Mouse (Mus musculus) naive thymus-derived CD4-positive, alpha-beta T cell, adult 2 months (primary cell): ENCODE measurements around the gene Sh2d1b2.

Experiments
- DNase-seq: peaks from one replicate; pipeline ENCODE4 v3.0.0-alpha.2; 2011; ENCODE audit warnings: low read depth

Sh2d1b2 gene

DNA sequence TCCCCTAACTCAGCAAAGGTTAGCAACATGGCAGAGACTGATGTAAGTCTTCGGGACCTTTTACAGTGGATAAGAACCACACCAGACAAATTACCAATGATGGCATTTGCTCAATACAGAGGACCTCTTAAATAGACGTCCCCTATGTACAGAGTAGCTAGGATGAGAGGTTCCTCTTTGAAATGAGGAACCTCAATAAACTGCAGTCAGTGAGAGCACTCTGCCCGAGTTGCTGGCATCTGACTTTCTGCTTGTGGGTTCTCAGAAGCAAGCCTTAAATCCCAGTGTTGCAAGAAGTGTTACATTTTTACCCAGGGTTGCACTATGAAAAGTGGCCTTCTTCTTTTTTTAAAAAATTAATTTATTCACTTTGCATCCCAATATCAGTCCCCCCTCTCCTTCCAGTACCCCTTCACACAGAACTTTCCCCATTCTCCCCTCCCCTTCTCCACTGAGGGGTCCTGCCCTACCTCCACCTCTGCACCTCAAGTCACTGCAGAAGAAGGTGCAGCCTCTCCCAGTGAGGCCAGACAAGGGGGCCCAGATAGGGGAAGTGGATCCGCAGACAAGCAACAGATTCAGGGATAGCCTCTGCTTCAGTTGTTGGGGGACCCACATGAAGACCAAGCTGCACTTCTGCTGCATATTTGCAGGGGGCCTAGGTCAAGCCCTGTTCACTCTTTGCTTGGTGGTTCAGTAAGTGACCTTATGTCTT, 50.0 kb downstream of the Sh2d1b2 start:
- DNase-seq: no peak

DNA sequence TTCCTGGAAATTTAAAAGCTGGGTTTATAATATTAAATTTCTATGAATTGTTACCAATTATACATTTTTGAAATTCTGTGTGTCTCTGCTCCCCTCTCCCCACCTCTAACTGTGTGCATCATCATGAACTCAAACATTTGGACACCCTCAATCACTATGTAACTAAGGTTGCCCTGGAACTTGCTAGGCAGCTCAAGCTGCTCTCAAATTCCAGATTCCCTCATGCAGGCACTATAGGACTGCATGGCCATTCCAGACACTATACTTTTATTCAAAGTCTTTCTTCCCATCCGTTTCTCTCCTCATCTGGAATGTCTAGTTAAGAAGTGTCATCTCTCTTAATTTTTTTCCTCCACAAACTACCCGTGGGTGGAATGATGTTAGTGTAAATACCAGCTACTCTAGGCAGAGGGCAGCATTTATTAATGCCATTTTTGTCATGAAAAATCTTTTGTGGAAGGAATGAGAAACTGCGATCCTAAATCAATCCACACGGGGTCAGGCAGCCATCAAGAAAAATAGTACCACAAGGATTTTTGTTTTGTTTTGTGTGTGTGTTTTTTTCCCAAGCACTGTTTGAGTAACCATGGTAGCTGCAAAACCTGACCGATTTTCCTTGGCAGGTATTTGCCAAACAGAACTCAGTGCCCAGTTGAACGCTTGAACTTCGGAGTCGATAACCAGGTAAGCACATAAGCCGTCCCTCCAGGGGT, 59.8 kb downstream of the Sh2d1b2 start:
- no peak for DNase-seq

DNA sequence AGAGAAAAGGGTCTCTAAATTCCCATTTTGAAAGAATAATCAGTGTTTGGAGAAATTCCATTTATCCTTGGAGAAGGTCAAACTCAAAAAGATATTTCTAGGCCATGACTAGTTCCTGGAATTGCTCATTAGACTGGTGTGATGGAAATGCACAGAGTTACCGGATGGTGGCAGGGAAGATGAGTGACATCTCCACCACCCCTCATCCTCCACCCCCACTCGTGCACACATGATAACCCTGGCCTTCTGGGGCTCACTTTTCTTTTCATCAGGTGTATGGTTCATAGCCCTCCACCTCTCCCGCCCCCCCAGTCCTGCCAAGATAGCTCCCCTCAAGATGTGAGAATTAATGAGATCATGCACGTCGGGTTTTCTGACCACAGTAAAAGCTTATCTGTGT, 60.7 kb downstream of the Sh2d1b2 start:
- no peak for DNase-seq

DNA sequence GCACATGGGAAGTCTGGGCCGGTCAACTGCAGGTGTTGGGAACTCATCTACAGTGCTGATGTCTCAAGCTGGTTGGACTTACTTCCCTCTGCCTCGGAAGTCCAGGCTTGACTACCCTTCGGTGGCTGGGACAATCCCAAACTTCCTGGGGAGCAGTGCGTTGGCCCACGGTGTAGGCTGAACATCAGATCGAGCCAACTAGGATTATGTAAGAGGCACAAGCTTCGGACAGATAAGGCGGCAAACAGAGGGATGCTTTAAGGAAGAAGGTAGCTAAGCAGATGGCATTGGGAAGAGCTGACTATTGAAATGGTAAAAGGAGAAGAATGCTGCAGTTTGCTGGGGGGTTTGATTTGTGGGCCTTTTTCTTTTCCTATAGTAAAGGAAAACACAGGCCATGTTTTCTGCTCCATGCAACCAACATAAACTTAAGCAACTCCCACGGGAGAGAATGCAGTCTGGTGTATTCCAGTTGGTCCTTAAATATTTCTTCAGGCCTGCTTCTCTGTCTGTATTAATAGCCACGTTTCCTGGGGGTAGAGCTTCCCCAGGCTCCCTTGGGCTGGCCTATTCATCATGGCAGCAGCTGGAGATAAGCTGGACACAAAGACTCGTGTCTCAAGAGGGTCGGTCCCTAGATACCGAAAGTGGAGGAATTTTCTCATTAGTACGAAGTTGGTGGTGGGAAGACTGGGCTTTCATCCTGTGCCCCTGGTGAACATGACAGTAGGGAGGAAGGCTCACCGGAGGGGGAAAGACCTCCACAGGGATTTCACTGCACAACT, 62.4 kb downstream of the Sh2d1b2 start:
- no peak for DNase-seq

DNA sequence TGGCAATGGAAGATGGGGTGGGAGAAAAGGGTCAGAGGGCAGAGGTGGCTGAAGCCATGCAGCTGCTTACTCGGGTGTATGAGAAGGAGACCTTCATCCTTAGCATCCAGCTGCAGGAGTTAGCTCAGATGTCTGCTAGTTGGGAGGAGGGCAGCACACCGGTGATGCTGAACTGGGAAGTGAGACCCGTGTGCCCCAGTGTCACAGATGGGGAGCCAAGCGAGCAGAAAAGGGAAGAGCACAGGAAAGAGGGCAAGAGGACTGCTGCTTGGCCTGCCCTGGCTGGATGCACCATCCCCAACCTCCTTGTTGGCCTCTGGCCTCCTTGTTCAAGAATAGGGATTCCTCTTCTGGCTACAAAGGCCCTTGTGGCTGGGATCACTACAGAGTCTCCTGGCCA, 66.9 kb downstream of the Sh2d1b2 start:
- no peak for DNase-seq

DNA sequence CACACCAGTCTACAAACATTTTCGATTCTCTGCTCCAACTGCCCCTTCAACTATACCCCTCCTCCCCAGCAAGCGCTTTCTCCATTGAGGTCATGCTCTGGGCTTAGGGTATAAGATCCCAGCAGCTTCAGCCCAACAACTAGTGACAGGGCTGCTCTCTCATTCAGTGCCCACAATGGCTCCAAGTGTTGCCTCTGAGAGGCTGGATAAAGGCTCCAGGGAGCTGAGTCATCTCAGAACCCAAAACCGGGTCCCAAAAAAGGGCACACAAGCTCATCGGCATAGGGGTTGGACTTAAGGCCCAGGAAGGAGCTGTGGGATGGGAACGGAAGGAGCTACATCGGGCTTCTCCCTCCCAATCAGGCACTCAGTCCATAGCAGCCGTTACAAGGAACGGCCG, 69.1 kb downstream of the Sh2d1b2 start:
- DNase-seq: no peak

DNA sequence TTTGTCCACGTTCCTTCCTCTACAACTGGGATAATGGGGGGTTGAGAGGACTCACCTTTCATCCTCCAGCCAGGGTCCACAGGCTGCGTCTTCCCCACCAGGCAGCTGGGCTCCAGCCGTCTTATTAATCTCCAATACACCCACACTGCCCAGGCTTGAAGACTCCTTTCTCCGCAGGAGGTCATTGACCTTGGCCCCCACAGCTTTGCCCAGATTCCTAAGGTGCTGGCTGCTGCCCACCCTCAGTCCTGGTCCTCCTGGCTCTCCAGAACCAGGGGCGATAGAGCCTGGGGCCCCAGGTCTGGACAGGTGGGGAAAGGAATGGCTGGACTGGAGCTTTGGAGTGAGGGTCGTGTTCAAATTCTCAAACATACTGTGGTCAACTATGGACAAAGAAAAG, 69.9 kb downstream of the Sh2d1b2 start:
- DNase-seq: no peak

DNA sequence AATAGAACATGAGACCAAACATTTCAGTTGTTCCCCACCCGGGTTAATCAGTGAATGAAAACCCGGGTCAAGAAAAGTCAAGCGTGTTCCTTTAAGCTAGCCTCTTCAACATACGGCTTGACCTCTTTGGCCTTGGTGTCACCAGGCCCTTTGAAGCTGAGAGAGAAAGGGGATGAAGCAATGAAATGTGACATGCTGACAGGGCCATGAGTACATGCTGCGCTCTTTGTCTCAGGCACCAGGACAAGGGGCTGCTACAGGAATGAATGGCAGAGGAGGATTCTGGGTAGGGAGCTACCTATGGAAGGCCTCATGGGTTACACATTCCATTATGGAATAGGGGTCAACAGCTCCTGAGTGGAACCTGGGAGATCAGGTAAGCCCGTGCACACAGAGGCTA, 70.6 kb downstream of the Sh2d1b2 start:
- no peak for DNase-seq
